Mouse (Mus musculus) limb, embryonic 14.5 days (tissue): ENCODE measurements around the gene Prl2c5. TPM values are rescaled to one million over a fixed set of nuclear protein-coding genes. Genes with fewer than 3 reads are reported as not detected.
"Not testable (repeated sequence)": the region's sequence is repeated elsewhere in the genome, so short reads cannot be mapped to it uniquely, and the experiment has no call there.

Experiments used
- ATAC-seq: fragments of 200-750 bp; cut with Nextera tagmentation; 2 replicates; pipeline ENCODE4 v1.8.0; 2017; ENCODE audit warnings: low read depth, moderate number of reproducible peaks, moderate TSS enrichment; ENCODE audit not compliant: low FRiP score
- DNase-seq: peaks from one replicate; pipeline ENCODE4 v3.0.0-alpha.2; 2015; ENCODE audit warnings: low spot score
- H3K27ac ChIP-seq: fragments of 300-500 bp; sonication (generic); replicated peaks from 2 replicates; pipeline ENCODE4 v1.5.1; 2014; ENCODE audit warnings: low read depth, mild to moderate bottlenecking, low read length, moderate library complexity, mixed read lengths
- H3K27me3 ChIP-seq: fragments of 300-500 bp; sonication (generic); 2 replicates; pipeline ENCODE4 v1.6.1; 2014; ENCODE audit warnings: low read length, mixed read lengths; ENCODE audit not compliant: control insufficient read depth, insufficient read depth
- H3K36me3 ChIP-seq: fragments of 300-500 bp; sonication (generic); 2 replicates; pipeline ENCODE4 v1.6.1; 2014; ENCODE audit warnings: mild to moderate bottlenecking, low read length, moderate library complexity, mixed read lengths; ENCODE audit not compliant: control insufficient read depth, insufficient read depth
- H3K4me1 ChIP-seq: fragments of 300-500 bp; sonication (generic); 2 replicates; pipeline ENCODE4 v1.6.1; 2014; ENCODE audit warnings: antibody characterized with exemption, low read length, mixed read lengths; ENCODE audit not compliant: control insufficient read depth, insufficient read depth
- H3K4me2 ChIP-seq: fragments of 300-500 bp; sonication (generic); replicated peaks from 2 replicates; pipeline ENCODE4 v1.6.1; 2014; ENCODE audit warnings: low read depth, mild to moderate bottlenecking, low read length, moderate library complexity; ENCODE audit not compliant: severe bottlenecking
- H3K4me3 ChIP-seq: fragments of 300-500 bp; sonication (generic); replicated peaks from 2 replicates; pipeline ENCODE4 v1.5.1; 2014; ENCODE audit warnings: low read length
- H3K9ac ChIP-seq: fragments of 300-500 bp; sonication (generic); 2 replicates; pipeline ENCODE4 v1.6.1; 2014; ENCODE audit warnings: mild to moderate bottlenecking, low read depth, low read length, moderate library complexity; ENCODE audit not compliant: severe bottlenecking
- H3K9me3 ChIP-seq: fragments of 300-500 bp; sonication (generic); 2 replicates; pipeline ENCODE4 v1.6.1; 2016; ENCODE audit warnings: low read length; ENCODE audit not compliant: control insufficient read depth
- WGBS: fragments of 180-500 bp; shearing (Covaris S2); extraction: QIAGEN DNeasy Blood & Tissue Kit; methylation state at CpG from one replicate; pipeline ENCODE4 v1.1.7; 2014; 5-methylcytosine and 5-hydroxymethylcytosine counted together
- polyA plus RNA-seq, 2 experiments: library from polyadenylated mRNA; depleted of rRNA in 1 of 2; stranded (reverse) in 1 of 2; unstranded in 1 of 2; fragments of >200 nt; fragmentation: Nextera tagmentation in 1 of 2; extraction: Ambion mirVana in 1 of 2; gene quantifications; 2 replicates each; pipeline versions ENCODE4 v1.2.1 to v1.2.3; 2012 to 2014

Gene Prl2c5
- polyA plus RNA-seq, 2 experiments: 1.3 TPM; not detected in 1

- H3K4me2 ChIP-seq, H3K27ac ChIP-seq, H3K36me3 ChIP-seq, H3K27me3 ChIP-seq, ATAC-seq, H3K9ac ChIP-seq, H3K9me3 ChIP-seq, H3K4me1 ChIP-seq, H3K4me3 ChIP-seq: not testable (repeated sequence)
- 0% methylated on average over 1 of the region's 1 CpGs for WGBS
- DNase-seq: peak; percentile 2
These were observed 54.9 kb downstream of the Prl2c5 start for GRCm38 (mm10) chr13:13237456-13237855.

Other genes starting within 250 kb of the Prl2c5 start
- 0.38 and 0.82 TPM in 2 replicates for gene Prl2c2, start 177.3 kb upstream of the Prl2c5 start, polyA plus RNA-seq (2012; rRNA removed)
- gene Prl2c2, start 177.3 kb upstream of the Prl2c5 start, polyA plus RNA-seq (2014; fragmentation: Nextera tagmentation; extraction: Ambion mirVana): 2.0 TPM in 1 of 2 replicates, not detected in the other
- 14.8 and 14.9 TPM in 2 replicates for gene Gpr137b, start 211.3 kb downstream of the Prl2c5 start, polyA plus RNA-seq (2012; rRNA removed)
- 11.0 and 11.7 TPM in 2 replicates for gene Gpr137b, start 211.3 kb downstream of the Prl2c5 start, polyA plus RNA-seq (2014; fragmentation: Nextera tagmentation; extraction: Ambion mirVana)